Mouse (Mus musculus) heart, embryonic 10.5 days (tissue): ENCODE measurements around the gene Fam221b. TPM values are rescaled to one million over a fixed set of nuclear protein-coding genes. Genes with fewer than 3 reads are reported as not detected.

ENCODE experiments used
- DNase-seq: peaks from one replicate; pipeline ENCODE4 v3.0.0-alpha.2; 2017; ENCODE audit warnings: low spot score
- H3K27ac ChIP-seq: fragments of 300-500 bp; sonication (generic); 2 replicates; pipeline ENCODE4 v1.5.1; 2016; ENCODE audit warnings: mild to moderate bottlenecking
- H3K27me3 ChIP-seq: fragments of 300-500 bp; sonication (generic); 2 replicates; pipeline ENCODE4 v1.6.1; 2016; ENCODE audit warnings: mild to moderate bottlenecking; ENCODE audit not compliant: poor library complexity, insufficient read depth, severe bottlenecking
- H3K36me3 ChIP-seq: fragments of 300-500 bp; sonication (generic); 2 replicates; pipeline ENCODE4 v1.6.1; 2016; ENCODE audit warnings: mild to moderate bottlenecking, moderate library complexity
- H3K4me1 ChIP-seq: fragments of 300-500 bp; sonication (generic); 2 replicates; pipeline ENCODE4 v1.6.1; 2016; ENCODE audit warnings: mild to moderate bottlenecking
- H3K4me3 ChIP-seq: fragments of 300-500 bp; sonication (generic); 2 replicates; pipeline ENCODE4 v1.5.1; 2016; ENCODE audit warnings: mild to moderate bottlenecking, moderate library complexity
- H3K9me3 ChIP-seq: fragments of 300-500 bp; sonication (generic); 2 replicates; pipeline ENCODE4 v1.6.1; 2016; ENCODE audit warnings: mild to moderate bottlenecking, moderate library complexity
- WGBS: fragments of 180-500 bp; shearing (Covaris S2); methylation state at CpG from one replicate; pipeline ENCODE4 v1.1.7; 2016; 5-methylcytosine and 5-hydroxymethylcytosine counted together
- microRNA-seq: library from miRNA; unstranded; fragments of <30 nt; microRNA quantifications from one replicate; pipeline ENCODE4, GENCODE M21; 2017
- polyA plus RNA-seq: library from polyadenylated mRNA; unstranded; fragments of >200 nt; fragmentation: Nextera tagmentation; extraction: Ambion mirVana; gene quantifications from 2 replicates; pipeline ENCODE4 v1.2.1, GENCODE M21; 2016

Fam221b gene
- polyA plus RNA-seq, 1 experiment from 2014 or later = 1.9 TPM

DNA sequence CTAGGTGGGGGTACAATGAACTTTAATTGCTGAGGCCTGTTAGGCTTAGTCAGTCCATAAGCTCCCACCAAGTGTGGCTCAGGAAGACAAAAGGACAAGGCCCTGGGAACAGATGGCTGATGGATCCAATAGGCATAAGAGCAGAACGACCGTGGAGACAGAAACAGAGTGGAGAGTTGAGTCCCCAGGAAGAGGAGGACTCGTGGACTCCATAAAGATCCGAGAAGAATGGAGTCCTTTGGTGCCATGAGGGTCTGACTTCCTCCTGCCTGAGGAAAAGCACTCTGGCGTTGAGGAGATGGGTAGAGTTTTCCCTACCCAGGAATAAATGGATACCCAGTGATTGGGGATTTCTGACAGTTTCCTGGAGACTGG, 38.3 kb downstream of the Fam221b start:
- Histone ChIP-seq H3K4me1 (peaks cover 33% of the 10 kb centered on the region), H3K27me3 (peaks cover 23% of the 10 kb centered on the region), H3K27ac (peak overlapping the region; percentile 92), H3K36me3 (no peaks in the 10 kb centered on the region), H3K9me3 (peaks cover under 1% of the 10 kb centered on the region; the same call in 1 of the 2 replicates), H3K4me3 (peak overlapping the region; percentile 80)
- DNase-seq = peak; percentile 75
- 25% methylated on average over 5 of the region's 5 CpGs for WGBS

DNA sequence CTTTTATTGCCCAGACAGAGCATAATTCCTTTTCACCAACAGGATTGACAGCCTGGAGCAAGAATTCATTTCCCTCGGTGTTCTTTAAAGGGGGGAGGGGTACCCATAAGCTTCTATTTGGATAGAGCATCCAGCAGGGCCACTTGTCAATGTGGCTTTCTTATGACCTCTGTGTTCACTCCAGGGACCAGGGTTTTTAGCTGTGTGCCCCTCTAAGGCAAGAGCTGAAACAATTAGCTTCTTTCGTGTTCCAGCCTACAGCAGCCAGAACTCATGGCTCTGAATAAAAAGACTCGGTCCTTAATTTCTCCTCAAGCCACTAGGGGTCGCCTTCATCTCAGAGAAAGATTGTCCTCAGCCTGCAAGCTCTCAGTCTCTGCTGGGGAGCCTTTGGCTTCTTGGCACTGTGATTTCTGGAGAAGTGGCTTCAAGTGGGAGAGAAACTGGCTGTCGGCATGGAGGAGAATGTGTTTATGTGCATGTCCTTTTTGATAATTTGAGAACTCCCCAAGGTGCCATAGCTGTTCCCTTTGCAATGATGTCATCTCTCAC, 38.8 kb downstream of the Fam221b start:
- H3K36me3 ChIP-seq = no peaks in the 10 kb centered on the region
- WGBS = 10% methylated on average over 5 of the region's 5 CpGs
- peaks cover 29% of the 10 kb centered on the region for H3K4me1 ChIP-seq
- H3K27ac ChIP-seq = no peak overlapping the region
- peak overlapping the region; percentile 13 for H3K4me3 ChIP-seq
- peak; percentile 89 for DNase-seq
- peaks cover 6% of the 10 kb centered on the region for H3K9me3 ChIP-seq
- H3K27me3 ChIP-seq = peaks cover 23% of the 10 kb centered on the region

DNA sequence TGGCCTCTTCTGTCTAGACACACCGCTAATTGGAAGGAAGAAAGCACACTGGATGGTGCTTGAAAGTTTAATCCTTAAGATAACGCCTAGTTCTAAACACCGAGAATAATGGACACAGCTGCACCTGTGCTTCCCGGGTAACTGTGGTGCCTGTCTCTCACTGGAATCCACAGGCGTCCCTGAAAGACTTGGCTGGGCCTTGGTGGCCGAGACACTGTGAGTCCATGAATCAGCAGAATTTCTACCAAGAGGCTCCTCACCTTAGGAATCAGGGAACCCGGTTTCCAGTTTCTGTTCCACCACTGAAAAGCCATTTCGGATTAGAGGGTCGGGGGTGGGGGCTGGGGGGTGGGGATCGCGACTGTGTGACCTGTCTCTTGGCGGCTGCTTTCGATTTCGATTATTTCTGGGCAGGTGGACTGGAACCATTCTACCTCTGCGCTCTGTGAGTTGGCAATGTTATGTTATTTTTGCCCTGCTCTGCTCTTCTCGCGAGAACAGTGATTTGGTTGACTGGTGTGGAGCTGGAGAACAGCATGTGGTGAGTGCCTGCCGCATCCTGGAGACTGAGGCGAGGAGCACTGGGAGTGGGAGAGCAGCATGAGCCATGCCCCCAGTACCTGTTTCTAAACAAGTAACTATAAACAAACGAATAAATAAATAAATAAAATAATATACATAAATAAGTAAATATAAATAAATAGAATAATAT, 39.7 kb downstream of the Fam221b start:
- no peaks in the 10 kb centered on the region for H3K36me3 ChIP-seq
- no peak overlapping the region for H3K4me3 ChIP-seq
- 37% methylated on average over 20 of the region's 20 CpGs for WGBS
- H3K27ac ChIP-seq = no peak overlapping the region
- peaks cover 23% of the 10 kb centered on the region for H3K27me3 ChIP-seq
- peak; percentile 72 for DNase-seq
- peaks cover 29% of the 10 kb centered on the region for H3K4me1 ChIP-seq
- H3K9me3 ChIP-seq = peaks cover 9% of the 10 kb centered on the region

DNA sequence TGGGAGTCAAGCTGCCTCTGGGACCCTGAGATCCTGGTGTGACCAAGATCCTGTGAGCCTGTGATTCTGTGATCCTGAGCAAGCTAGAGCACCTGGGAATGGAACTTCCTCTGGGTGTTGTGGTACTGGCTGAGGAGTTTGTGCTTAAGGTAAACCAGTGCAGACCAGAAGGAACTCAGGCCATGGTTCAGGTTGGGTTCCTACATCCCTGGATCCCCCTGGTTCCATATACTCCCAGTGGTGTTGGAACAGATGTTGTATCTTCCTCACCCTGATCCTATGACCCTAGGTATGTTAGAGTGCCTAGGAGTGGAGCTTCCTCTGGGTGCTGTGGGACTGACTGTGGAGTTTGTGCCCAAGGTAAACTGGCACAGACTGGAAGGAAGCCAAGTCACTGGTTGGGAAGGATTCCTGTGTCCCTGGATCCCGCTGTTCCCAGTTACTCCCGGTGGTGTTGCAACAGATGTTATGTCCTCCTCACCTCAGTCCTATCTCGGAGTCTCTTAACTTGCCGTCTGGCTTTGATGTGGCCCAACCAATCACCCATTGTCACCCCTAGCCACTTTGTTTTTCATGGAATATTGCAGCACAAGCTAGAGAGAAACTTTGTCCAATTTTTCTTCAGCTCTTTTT, 48.7 kb downstream of the Fam221b start:
- Histone ChIP-seq H3K4me3 (no peak overlapping the region), H3K27ac (no peak overlapping the region), H3K9me3 (peaks cover 4% of the 10 kb centered on the region), H3K4me1 (no peaks in the 10 kb centered on the region), H3K27me3 (no peaks in the 10 kb centered on the region), H3K36me3 (no peaks in the 10 kb centered on the region)
- peak; percentile 66 for DNase-seq
- WGBS = 79% methylated on average over 4 of the region's 4 CpGs

- no peak overlapping the region for H3K27ac ChIP-seq
- H3K27me3 ChIP-seq = no peaks in the 10 kb centered on the region
- no peaks in the 10 kb centered on the region for H3K36me3 ChIP-seq
- H3K9me3 ChIP-seq = no peaks in the 10 kb centered on the region
- 64% methylated on average over 3 of the region's 3 CpGs for WGBS
- H3K4me3 ChIP-seq = no peak overlapping the region
- H3K4me1 ChIP-seq = no peaks in the 10 kb centered on the region
- DNase-seq = no peak
Measured at GRCm38 (mm10) chr4:43613060-43613730, 55.8 kb downstream of the Fam221b start.

GRCm38 (mm10) chr4:43612534-43612933, 56.4 kb downstream of the Fam221b start:
- no peaks in the 10 kb centered on the region for H3K9me3 ChIP-seq
- no peaks in the 10 kb centered on the region for H3K4me1 ChIP-seq
- 47% methylated on average over 10 of the region's 10 CpGs for WGBS
- no peak overlapping the region for H3K27ac ChIP-seq
- no peak for DNase-seq
- H3K4me3 ChIP-seq = no peak overlapping the region
- no peaks in the 10 kb centered on the region for H3K36me3 ChIP-seq
- H3K27me3 ChIP-seq = no peaks in the 10 kb centered on the region

Small RNA genes within 50 kb of the gene (microRNA-seq; reads per million reads assigned to microRNA genes)
- gene Gm25262 = not detected

Other genes with a start within 250 kb of the Fam221b start
- not detected in 2 replicates for gene Fam166b, start 240.0 kb downstream of the Fam221b start, polyA plus RNA-seq
- gene Tesk1, start 227.2 kb downstream of the Fam221b start, polyA plus RNA-seq = 5.0 and 6.3 TPM in 2 replicates
- gene Cd72, start 214.5 kb downstream of the Fam221b start, polyA plus RNA-seq = 0.70 and 1.4 TPM in 2 replicates
- not detected in 2 replicates for gene Sit1, start 185.4 kb downstream of the Fam221b start, polyA plus RNA-seq
- gene Ccdc107, start 176.2 kb downstream of the Fam221b start, polyA plus RNA-seq = 67.2 and 71.7 TPM in 2 replicates
- gene Arhgef39, start 169.4 kb downstream of the Fam221b start, polyA plus RNA-seq = 39.9 and 40.1 TPM in 2 replicates
- gene Car9, start 162.2 kb downstream of the Fam221b start, polyA plus RNA-seq = 1.4 and 1.7 TPM in 2 replicates
- gene Tpm2, start 145.4 kb downstream of the Fam221b start, polyA plus RNA-seq = 135 and 142 TPM in 2 replicates
- gene Creb3, start 106.8 kb downstream of the Fam221b start, polyA plus RNA-seq = 63.8 and 68.8 TPM in 2 replicates
- 82.7 and 99.6 TPM in 2 replicates for gene Tln1, start 106.5 kb downstream of the Fam221b start, polyA plus RNA-seq
- gene Rgp1, start 90.4 kb downstream of the Fam221b start, polyA plus RNA-seq = 20.9 and 29.7 TPM in 2 replicates
- 22.8 and 27.6 TPM in 2 replicates for gene Gba2, start 90.3 kb downstream of the Fam221b start, polyA plus RNA-seq
- gene Msmp, start 84.7 kb downstream of the Fam221b start, polyA plus RNA-seq = 1.6 and 1.8 TPM in 2 replicates
- gene Npr2, start 37.2 kb downstream of the Fam221b start, polyA plus RNA-seq = 5.5 and 5.6 TPM in 2 replicates
- gene Spag8, start 15.6 kb downstream of the Fam221b start, polyA plus RNA-seq = 0.63 and 2.0 TPM in 2 replicates
- 101 and 117 TPM in 2 replicates for gene Hint2, start 12.7 kb downstream of the Fam221b start, polyA plus RNA-seq
- gene Tmem8b, start 174 bp downstream of the Fam221b start, polyA plus RNA-seq = 2.7 and 3.3 TPM in 2 replicates
- not detected in 2 replicates for gene Olfr70, start 31.7 kb upstream of the Fam221b start, polyA plus RNA-seq
- gene Olfr71, start 41.1 kb upstream of the Fam221b start, polyA plus RNA-seq = not detected in 2 replicates
- gene Hrct1, start 58.0 kb upstream of the Fam221b start, polyA plus RNA-seq = 0.53 and 0.92 TPM in 2 replicates
- gene Spaar, start 60.9 kb upstream of the Fam221b start, polyA plus RNA-seq = 0.16 and 0.23 TPM in 2 replicates
- not detected in 2 replicates for gene Olfr159, start 101.9 kb upstream of the Fam221b start, polyA plus RNA-seq
- not detected in 2 replicates for gene Olfr156, start 154.8 kb upstream of the Fam221b start, polyA plus RNA-seq
- gene Olfr157, start 171.1 kb upstream of the Fam221b start, polyA plus RNA-seq = 0.10 TPM in 1 of 2 replicates, not detected in the other
- not detected in 2 replicates for gene Olfr155, start 182.4 kb upstream of the Fam221b start, polyA plus RNA-seq
- gene Reck, start 206.4 kb upstream of the Fam221b start, polyA plus RNA-seq = 11.0 and 17.4 TPM in 2 replicates